Mouse (Mus musculus) heart, postnatal 0 days (tissue): ENCODE measurements around the gene Csrp3. TPM values are rescaled to one million over a fixed set of nuclear protein-coding genes. Genes with fewer than 3 reads are reported as not detected.

Experiments
- ATAC-seq: fragments of 200-750 bp; cut with Nextera tagmentation; 2 replicates; pipeline ENCODE4 v1.8.0; 2017; ENCODE audit warnings: low read depth, moderate number of reproducible peaks, moderate library complexity; ENCODE audit not compliant: insufficient read depth
- DNase-seq: peaks from one replicate; pipeline ENCODE4 v3.0.0-alpha.2; 2016; ENCODE audit warnings: low spot score
- H3K27ac ChIP-seq: fragments of 300-500 bp; sonication (generic); 2 replicates; pipeline ENCODE4 v1.5.1; 2014; ENCODE audit warnings: low read depth, mild to moderate bottlenecking
- H3K27me3 ChIP-seq: fragments of 300-500 bp; sonication (generic); 2 replicates; pipeline ENCODE4 v1.6.1; 2014; ENCODE audit warnings: low read length, mixed read lengths; ENCODE audit not compliant: control insufficient read depth, insufficient read depth
- H3K36me3 ChIP-seq: fragments of 300-500 bp; sonication (generic); replicated peaks from 2 replicates; pipeline ENCODE4 v1.6.1; 2014; ENCODE audit warnings: low read length, mixed read lengths; ENCODE audit not compliant: control insufficient read depth, insufficient read depth
- H3K4me1 ChIP-seq: fragments of 300-500 bp; sonication (generic); 2 replicates; pipeline ENCODE4 v1.6.1; 2014; ENCODE audit warnings: antibody characterized with exemption; ENCODE audit not compliant: control insufficient read depth, insufficient read depth
- H3K4me2 ChIP-seq: fragments of 300-500 bp; sonication (generic); 2 replicates; pipeline ENCODE4 v1.6.1; 2014; ENCODE audit warnings: low read depth, mild to moderate bottlenecking, low read length, moderate library complexity
- H3K4me3 ChIP-seq: fragments of 300-500 bp; sonication (generic); 2 replicates; pipeline ENCODE4 v1.5.1; 2014; ENCODE audit warnings: low read depth, low read length
- H3K9ac ChIP-seq: fragments of 300-500 bp; sonication (generic); replicated peaks from 2 replicates; pipeline ENCODE4 v1.6.1; 2014; ENCODE audit warnings: low read depth, low read length, mixed read lengths
- H3K9me3 ChIP-seq: fragments of 300-500 bp; sonication (generic); replicated peaks from 2 replicates; pipeline ENCODE4 v1.6.1; 2016; ENCODE audit warnings: low read length; ENCODE audit not compliant: control insufficient read depth
- CTCF ChIP-seq: IDR thresholded peaks from 2 replicates; pipeline ENCODE4 v1.5.1; 2016; ENCODE audit warnings: antibody characterized with exemption, control low read depth, low read depth
- EP300 ChIP-seq: IDR thresholded peaks from 2 replicates; pipeline ENCODE4 v1.6.1; 2016; ENCODE audit warnings: antibody characterized with exemption, low read depth
- WGBS: fragments of 180-500 bp; shearing (Covaris S2); extraction: QIAGEN DNeasy Blood & Tissue Kit; methylation state at CpG from one replicate; pipeline ENCODE4 v1.1.7; 2014; 5-methylcytosine and 5-hydroxymethylcytosine counted together
- polyA plus RNA-seq: library from polyadenylated mRNA; unstranded; fragments of >200 nt; fragmentation: Nextera tagmentation; extraction: Ambion mirVana; gene quantifications from 2 replicates; pipeline ENCODE4 v1.2.1, GENCODE M21; 2015
- total RNA-seq: library from RNA; depleted of rRNA; stranded (reverse); fragments of >200 nt; gene quantifications from 2 replicates; pipeline ENCODE4 v1.2.3, GENCODE M21; 2014; ENCODE audit warnings: low replicate concordance

Csrp3 gene
- total and polyA plus RNA-seq, 2 experiments from 2014 or later, result 1,464 to 1,928 TPM

DNA sequence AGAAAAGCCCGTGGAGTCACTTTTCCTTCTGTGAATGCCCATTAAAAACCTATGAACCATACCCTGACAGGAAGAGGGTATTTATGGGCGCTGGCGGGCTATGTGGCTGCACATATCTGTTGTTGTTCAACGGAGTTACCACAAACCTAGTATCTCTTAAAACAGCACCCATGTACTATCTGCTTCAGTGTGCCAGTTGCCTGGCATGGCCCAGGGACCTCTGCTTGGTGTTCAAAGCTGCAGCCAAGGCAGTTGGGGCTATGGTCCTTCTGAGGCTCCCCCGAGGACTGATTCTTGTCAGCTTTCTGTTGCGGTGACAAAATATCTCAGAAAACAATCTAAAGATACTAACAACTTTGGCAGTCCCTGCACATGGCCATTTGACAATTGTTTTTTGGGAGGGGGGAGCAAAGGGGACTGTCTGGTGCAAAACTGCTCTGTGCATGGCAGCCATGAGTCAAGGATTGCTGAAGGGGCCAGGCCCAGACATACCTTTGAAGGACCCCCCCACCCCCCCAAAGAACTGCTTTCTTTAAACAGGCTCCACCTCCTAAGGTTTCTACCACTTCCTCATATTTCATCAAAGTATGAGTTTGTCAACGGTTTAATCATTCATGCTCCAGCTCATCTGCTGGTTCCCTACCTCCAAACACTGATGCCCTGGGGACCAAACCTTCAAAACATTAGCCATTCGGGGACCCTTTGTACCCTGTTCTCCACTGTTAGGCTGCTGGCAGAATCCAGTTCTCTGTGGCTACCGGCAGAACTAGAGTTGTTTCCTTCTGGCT lies 17.0 kb upstream of the Csrp3 start:
- H3K4me3 ChIP-seq, result no peak overlapping the region
- H3K27ac ChIP-seq, result no peak overlapping the region
- TF ChIP-seq CTCF, result no peak
- no peak for TF ChIP-seq EP300
- peaks cover 15% of the 10 kb centered on the region for H3K4me1 ChIP-seq
- H3K9ac ChIP-seq, result no peak overlapping the region
- 84% methylated on average over 9 of the region's 9 CpGs for WGBS
- no peaks in the 10 kb centered on the region for H3K27me3 ChIP-seq
- DNase-seq (no peak), ATAC-seq (no peak)
- peaks cover 41% of the 10 kb centered on the region; the same call in 1 of the 2 replicates for H3K36me3 ChIP-seq
- H3K9me3 ChIP-seq, result no peaks in the 10 kb centered on the region
- no peak overlapping the region for H3K4me2 ChIP-seq

DNA sequence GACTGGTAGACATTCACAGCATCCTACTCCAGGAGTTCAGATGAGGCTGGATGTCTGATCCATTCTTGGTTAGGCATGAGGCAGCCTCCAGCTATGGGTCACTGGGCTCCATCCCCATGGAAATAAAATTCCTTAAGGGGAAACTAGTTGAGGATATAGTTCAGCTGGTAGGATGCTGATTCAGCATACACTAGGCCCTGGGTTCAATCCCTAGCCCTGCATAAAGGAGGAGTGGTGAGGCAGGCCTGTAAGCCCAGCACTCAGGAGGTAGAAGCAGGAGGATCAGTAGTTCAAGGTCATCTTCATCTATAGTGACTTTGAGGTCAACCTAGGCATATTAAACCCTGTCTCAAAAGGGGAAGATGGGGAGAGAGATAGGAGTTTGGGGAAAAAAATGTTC lies 16.4 kb upstream of the Csrp3 start:
- ATAC-seq (no peak), DNase-seq (no peak)
- Histone ChIP-seq H3K36me3 (peaks cover 34% of the 10 kb centered on the region; the same call in 1 of the 2 replicates), H3K27me3 (no peaks in the 10 kb centered on the region), H3K27ac (no peak overlapping the region), H3K4me3 (no peak overlapping the region), H3K4me2 (no peak overlapping the region), H3K9ac (no peak overlapping the region), H3K4me1 (peaks cover 15% of the 10 kb centered on the region), H3K9me3 (no peaks in the 10 kb centered on the region)
- TF ChIP-seq CTCF (no peak), EP300 (no peak)

DNA sequence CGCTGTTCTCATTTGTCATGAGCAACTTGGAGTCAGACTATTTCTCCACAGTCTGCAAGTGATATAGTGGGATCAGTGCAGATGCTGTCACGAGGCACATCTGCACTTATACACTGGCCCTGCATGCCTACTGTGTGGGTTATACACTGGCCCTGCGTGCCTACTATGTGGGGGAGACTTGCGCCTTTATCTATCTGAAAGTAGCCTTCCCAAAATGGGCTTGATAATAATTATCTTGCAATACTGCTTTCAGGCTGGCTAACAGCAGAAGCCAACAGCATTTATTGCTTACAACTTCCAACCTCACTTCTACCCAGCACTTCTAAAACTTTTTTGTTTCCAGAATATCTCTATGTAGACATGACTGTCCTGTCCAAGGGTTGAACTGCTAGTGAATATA lies 14.0 kb upstream of the Csrp3 start:
- H3K9me3 ChIP-seq, result no peaks in the 10 kb centered on the region
- no peak overlapping the region for H3K9ac ChIP-seq
- no peaks in the 10 kb centered on the region for H3K27me3 ChIP-seq
- peaks cover 13% of the 10 kb centered on the region; the same call in 1 of the 2 replicates for H3K36me3 ChIP-seq
- ATAC-seq (no peak), DNase-seq (no peak)
- H3K27ac ChIP-seq, result no peak overlapping the region
- no peak overlapping the region for H3K4me3 ChIP-seq
- H3K4me1 ChIP-seq, result peaks cover 15% of the 10 kb centered on the region
- 86% methylated on average over 4 of the region's 4 CpGs for WGBS
- no peak overlapping the region for H3K4me2 ChIP-seq
- TF ChIP-seq EP300 (no peak), CTCF (no peak)

- Histone ChIP-seq H3K36me3 (peaks cover 10% of the 10 kb centered on the region; the same call in 1 of the 2 replicates), H3K4me2 (no peak overlapping the region), H3K4me1 (peaks cover 22% of the 10 kb centered on the region), H3K27ac (no peak overlapping the region), H3K9ac (no peak overlapping the region), H3K9me3 (no peaks in the 10 kb centered on the region), H3K4me3 (no peak overlapping the region), H3K27me3 (no peaks in the 10 kb centered on the region)
- TF ChIP-seq CTCF (no peak), EP300 (no peak)
- DNase-seq (no peak), ATAC-seq (no peak)
- 15% methylated on average over 1 of the region's 1 CpGs for WGBS
Measured at GRCm38 (mm10) chr7:48860948-48861347, 13.1 kb upstream of the Csrp3 start.

DNA sequence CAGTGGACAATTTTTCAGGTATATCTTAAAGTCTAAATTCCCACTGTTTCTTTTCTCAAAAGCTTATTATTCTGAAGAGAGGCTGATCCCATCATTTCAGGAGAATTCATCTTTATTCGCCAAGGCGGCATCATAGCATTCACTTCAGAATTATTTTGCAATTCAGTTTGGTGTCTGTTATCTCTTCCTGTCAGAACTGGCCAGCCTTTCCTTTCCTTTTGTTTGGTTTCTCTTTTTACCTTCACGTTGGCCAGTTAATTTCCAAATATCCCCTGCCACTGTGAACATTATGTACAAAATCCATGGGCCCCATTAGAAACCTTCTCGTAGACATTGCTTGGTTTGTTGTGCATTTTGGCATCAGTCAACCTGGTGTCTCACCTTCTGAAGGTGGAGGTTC lies 11.5 kb upstream of the Csrp3 start:
- DNase-seq (no peak), ATAC-seq (no peak)
- TF ChIP-seq CTCF (no peak), EP300 (no peak)
- Histone ChIP-seq H3K36me3 (no peaks in the 10 kb centered on the region), H3K27me3 (no peaks in the 10 kb centered on the region), H3K9ac (no peak overlapping the region), H3K9me3 (no peaks in the 10 kb centered on the region), H3K4me1 (peaks cover 32% of the 10 kb centered on the region), H3K4me3 (no peak overlapping the region), H3K27ac (no peak overlapping the region), H3K4me2 (no peak overlapping the region)
- WGBS, result 70% methylated on average over 4 of the region's 4 CpGs

DNA sequence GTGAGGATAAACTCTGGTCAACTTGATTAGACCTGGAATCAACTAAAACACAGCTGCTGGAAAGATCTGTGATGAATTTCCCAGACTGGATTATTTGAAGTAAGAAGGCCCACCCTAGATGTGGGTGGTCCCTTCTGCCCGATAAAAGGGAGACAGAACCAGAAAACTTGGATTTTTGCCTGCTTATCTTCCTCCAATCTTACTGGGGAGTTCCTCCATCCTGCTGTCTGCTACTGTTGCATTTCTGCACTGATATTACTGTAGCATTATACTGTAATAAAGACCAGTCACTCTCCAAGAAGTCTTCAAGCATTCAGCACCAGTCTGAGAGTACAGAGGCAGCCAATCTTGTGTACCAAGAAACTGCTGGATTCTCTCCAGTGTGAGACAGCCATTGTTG lies 10.4 kb upstream of the Csrp3 start:
- ATAC-seq (no peak; the same call in 1 of the 2 replicates), DNase-seq (no peak)
- no peak overlapping the region for H3K4me2 ChIP-seq
- no peak overlapping the region for H3K27ac ChIP-seq
- H3K27me3 ChIP-seq, result no peaks in the 10 kb centered on the region
- H3K4me3 ChIP-seq, result no peak overlapping the region
- H3K9ac ChIP-seq, result no peak overlapping the region
- 50% methylated on average over 1 of the region's 1 CpGs for WGBS
- peaks cover 28% of the 10 kb centered on the region for H3K4me1 ChIP-seq
- TF ChIP-seq EP300 (no peak), CTCF (no peak)
- no peaks in the 10 kb centered on the region for H3K36me3 ChIP-seq
- no peaks in the 10 kb centered on the region for H3K9me3 ChIP-seq
